Mouse (Mus musculus): Measurements from ENCODE around the gene Lbp.

Lbp gene

DNA sequence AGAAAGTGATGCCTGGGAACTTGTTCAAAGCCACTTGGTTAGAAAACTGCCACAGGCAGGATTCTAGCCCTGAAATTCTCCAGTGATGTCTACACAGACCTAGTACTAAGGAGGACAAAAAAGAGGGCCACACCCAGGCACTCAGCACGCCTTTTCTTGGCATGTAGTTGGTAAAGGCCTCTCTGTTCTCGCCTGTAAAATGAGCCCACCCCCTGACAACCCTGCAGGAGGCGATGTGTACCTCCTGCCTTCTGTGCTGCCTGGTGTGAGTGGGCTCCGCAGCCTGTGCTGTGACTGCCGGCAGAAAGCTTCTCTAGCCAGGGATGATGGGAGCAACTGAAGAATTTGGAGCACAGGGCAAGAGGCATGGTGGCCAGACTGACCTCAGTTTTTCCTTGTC lies 2.0 kb downstream of the Lbp start:
- DNase-seq (ENCODE audit: low read depth, low spot score) = no peak

- DNase-seq (ENCODE audit: low read depth, low spot score) = no peak
Measured at GRCm38 (mm10) chr2:158313089-158313488, 6.8 kb downstream of the Lbp start.

GRCm38 (mm10) chr2:158316371-158316770 lies 10.1 kb downstream of the Lbp start:
- peak; percentile 84 for DNase-seq (ENCODE audit: low read depth, low spot score)

GRCm38 (mm10) chr2:158317026-158317425 lies 10.7 kb downstream of the Lbp start:
- DNase-seq (ENCODE audit: low read depth, low spot score) = peak; percentile 64

GRCm38 (mm10) chr2:158321596-158321995 lies 15.3 kb downstream of the Lbp start:
- no peak for DNase-seq (ENCODE audit: low read depth, low spot score)

DNA sequence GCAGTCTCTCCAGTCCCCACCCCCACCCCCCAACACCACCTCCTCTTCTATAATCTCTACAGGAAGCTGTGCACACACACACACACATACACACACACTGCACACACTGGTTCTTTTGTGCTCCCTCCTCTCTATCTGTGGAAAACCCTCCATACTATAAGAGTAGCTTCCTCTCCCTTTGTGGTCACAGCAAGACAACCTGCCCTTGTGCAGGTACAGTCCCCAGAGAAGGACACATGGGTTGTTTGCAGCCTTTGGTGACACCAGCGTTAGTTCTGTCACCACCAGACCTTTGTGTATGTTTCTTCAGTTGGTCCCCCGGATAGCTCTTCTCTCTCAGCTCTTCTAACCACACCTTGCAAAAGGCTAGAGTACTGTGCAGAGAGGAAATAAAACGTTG lies 16.6 kb downstream of the Lbp start:
- DNase-seq (ENCODE audit: low read depth, low spot score) = no peak

GRCm38 (mm10) chr2:158324531-158325190 lies 18.4 kb downstream of the Lbp start:
- DNase-seq (ENCODE audit: low read depth, low spot score) = peak; percentile 14

DNA sequence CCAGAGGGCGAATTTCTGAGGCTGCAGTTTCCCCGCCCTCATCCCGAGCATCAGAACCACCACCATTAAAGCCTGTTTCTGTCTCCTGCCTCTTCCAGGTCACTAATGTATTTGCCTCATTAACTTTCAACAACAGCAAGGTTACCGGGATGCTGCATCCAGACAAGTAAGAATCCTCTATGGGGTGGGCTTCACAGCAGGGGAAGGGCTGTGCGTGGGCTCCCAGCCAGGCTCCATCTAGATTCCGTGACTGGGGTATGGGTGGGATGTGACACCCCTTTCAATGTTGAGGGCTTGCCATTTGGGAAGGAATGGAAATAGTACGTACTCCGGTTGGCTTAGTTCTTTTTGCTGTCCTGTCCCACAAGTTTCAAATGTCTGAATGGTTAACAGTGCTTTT lies 19.3 kb downstream of the Lbp start:
- no peak for DNase-seq (ENCODE audit: low read depth, low spot score)

- DNase-seq (ENCODE audit: low read depth, low spot score) = no peak
Measured at GRCm38 (mm10) chr2:158334356-158334755, 28.1 kb downstream of the Lbp start.

DNA sequence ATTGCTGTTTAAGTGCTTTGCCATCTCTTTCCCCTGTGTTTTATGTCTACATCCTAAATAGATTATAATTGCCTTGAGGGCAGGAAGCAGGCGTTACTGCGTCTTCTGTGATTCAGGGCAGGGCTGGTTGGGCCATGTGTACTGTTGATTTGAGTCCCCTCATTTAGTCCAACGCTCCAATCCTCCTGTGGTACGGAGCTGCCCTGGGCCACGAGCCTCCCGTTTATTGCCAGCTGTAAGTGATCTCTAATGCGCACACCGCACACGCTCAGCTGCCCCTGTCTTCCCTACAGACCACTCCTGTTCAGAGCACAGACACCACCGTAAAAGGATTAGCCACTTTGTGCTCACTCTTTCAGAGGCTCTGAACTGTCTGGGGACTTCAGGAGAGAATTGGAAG lies 31.4 kb downstream of the Lbp start:
- no peak for DNase-seq (ENCODE audit: low read depth, low spot score)

DNA sequence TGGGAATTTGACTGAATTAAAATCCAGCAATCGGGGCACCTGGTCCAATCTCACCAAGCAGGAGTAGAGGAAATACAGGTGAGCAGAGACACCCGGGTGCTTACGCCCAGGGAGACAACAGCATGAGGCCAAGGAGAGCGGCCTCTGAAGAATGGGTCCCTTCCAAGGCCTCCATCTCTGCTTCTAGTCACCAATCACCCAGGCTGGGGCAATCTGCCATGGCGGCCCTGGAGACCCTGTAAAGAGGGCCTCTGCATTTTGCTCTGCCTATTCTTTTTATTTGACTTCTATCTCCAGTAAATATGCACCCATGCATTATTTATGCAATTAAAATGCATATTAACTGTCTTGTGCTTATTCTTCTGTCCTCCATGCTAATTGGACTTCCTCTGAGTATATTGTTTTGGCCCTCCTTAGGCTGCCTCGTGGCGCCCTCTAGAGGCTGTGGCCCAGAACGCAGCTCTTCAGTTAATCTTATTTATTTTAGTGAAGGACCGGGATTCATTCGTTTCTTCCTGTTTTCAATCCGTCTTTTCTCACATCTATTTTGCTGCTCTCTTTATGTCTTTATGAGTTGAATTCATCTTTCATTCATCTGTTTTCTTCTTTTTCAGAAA lies 33.8 kb downstream of the Lbp start:
- DNase-seq (ENCODE audit: low read depth, low spot score) = peak; percentile 65

GRCm38 (mm10) chr2:158341324-158341723 lies 35.0 kb downstream of the Lbp start:
- no peak for DNase-seq (ENCODE audit: low read depth, low spot score)

- no peak for DNase-seq (ENCODE audit: low read depth, low spot score)
Measured at GRCm38 (mm10) chr2:158343495-158343894, 37.2 kb downstream of the Lbp start.

DNA sequence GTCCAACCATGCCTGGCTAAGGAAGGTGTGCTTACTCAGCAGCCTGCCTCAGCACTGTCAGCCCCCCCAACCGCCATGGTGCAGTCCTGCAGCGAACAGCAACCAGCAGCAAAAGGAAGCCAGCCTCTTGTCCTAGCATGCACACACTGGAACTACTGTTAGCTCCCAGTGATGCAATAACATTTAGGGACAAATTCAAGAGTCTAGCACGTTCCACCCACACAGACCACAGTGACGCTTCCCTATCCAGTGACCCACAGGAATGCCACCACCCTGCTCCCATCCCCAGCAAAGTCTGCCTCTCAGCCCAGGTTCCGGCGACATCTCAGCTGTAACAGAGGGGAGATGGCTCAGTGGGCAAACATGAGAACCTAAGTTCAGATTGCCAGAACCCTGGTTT lies 40.2 kb downstream of the Lbp start:
- no peak for DNase-seq (ENCODE audit: low read depth, low spot score)

DNA sequence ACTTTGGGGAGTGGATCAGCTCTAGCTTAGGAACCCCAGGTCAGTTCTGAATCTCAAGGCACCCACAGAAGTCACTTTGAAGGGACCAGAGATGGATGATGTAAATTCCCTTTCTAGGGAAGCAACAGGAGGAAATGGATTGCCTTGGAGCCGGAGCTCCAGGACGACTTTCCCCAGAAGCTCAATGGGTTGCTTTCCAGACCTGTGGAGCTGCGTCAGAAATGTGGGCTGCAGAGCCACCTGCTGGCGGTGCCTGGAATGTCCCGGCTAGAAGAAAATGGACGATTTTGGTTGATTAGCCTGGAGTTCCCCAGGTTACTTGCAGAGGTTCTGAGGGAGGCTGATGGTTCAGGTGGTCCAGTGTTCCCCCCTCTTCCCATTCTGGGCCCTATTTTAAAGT lies 41.6 kb downstream of the Lbp start:
- peak; percentile 86 for DNase-seq (ENCODE audit: low read depth, low spot score)

GRCm38 (mm10) chr2:158352801-158353520 lies 46.7 kb downstream of the Lbp start:
- DNase-seq (ENCODE audit: low read depth, low spot score) = no peak

DNA sequence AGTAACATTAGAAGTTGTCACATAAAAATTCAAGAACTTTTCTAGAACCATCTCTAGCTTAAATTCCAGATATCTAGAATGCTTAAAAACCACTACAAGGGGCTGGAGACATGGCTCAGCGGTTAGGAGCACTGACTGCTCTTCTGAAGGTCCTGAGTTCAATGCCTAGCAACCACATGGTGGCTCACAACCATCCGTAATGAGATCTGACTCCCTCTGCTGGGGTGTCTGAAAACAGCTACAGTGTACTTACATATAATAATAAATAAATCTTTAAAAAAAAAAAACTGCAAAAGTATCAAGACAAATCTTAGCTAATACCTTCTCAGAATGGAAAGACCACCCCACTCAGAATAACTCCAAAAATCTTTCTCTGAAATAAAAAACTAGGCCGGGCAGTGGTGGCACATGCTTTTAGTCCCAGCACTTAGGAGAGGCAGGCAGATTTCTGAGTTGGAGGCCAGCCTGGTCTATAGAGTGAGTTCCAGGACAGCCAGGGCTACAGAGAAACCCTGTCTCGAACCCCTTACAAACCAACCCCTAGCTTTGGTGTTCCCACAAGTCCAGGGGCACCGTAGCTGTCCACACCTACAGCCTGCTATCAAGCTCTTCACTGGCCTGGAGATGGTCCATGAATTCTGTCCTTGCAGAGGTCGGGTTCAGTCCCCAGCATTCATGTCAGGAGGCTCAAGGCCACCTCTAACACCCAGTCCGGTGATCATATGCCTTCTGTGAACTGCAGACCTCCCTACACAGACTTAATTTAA lies 48.2 kb downstream of the Lbp start:
- peak; percentile 57 for DNase-seq (ENCODE audit: low read depth, low spot score)

GRCm38 (mm10) chr2:158355238-158355637 lies 48.9 kb downstream of the Lbp start:
- no peak for DNase-seq (ENCODE audit: low read depth, low spot score)

DNA sequence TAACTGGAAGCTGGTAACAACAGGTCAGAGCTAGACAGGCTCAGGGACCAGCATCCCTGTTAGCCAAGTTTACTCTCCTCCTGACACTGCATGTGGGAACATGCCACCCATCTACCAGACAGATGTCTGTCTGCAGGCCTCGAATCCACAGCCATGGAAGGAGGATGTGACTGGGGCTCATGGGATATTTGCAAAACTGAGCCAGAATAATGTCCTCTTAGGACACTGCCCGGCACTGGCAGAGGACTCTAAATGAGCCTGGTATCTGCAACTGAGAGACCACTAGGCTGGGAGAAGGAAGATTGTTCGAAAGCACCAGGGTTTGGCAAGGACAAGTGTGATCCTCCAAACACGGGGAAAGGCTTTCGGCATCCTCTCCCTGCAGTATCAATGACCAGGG lies 49.8 kb downstream of the Lbp start:
- no peak for DNase-seq (ENCODE audit: low read depth, low spot score)

DNA sequence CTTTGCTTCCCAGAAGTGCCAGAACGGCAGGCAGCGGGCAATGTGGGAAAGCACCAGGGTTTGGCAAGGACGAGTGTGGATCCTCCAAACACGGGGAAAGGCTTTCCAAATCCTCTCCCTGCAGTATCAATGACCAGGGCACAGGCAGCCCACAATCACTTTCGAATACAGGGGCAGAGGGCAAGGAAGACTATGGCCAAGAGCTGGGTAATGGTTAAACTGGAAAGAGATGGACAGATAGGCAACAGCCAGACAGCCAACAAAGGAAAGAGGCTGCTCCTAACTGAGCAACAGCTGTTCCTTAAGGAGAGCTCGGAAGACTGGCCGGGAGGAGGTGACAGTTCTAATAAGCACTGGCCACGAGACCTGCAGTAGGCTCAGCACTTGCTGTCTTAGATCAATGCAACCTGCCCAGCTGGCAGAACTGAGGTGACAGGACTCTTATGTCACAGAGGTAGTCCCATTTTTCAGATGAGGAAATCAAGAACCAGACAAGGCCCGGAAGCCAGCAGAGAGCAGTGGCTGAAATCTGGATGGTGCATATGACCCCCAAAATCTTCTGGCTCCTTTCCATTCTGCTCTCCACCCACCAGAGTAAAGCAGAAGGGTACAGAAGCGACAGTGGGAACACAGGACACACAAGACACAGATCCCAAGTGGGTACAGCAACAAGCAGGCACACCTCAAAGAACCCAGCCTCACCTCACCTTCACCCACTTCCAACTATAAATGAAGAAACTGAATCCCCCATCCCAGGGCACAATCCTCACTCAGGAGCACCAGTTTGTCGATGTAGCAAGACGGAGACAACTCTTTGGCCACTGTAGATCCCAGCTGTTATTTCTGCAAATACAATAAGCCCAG lies 53.7 kb downstream of the Lbp start:
- no peak for DNase-seq (ENCODE audit: low read depth, low spot score)

Data from 3T3-L1 (cell line).